Mouse (Mus musculus): Measurements from ENCODE around the gene C330007P06Rik.

- TF ChIP-seq CTCF (IDR thresholded peaks at IDR 0.05; ENCODE audit: control insufficient read depth, insufficient read depth, insufficient replicate concordance, low read depth, low read length) (peak; percentile 42; the same call in 1 of the 2 replicates), POLR2A (IDR thresholded peaks at IDR 0.05; ENCODE audit: control insufficient read depth, low read depth, low read length) (no peak)
Measured at GRCm38 (mm10) chrX:36820201-36820600, 53.7 kb downstream of the C330007P06Rik start.
